Mouse (Mus musculus) naive thymus-derived CD4-positive, alpha-beta T cell, adult 2 months (primary cell): ENCODE results near the gene Ube4b.
A peak's percentile ranks its signal among the peaks of the same experiment; 100 is the strongest.

Experiments used
- DNase-seq: peaks from one replicate; pipeline ENCODE4 v3.0.0-alpha.2; 2011; ENCODE audit warnings: low read depth

Gene Ube4b

DNA sequence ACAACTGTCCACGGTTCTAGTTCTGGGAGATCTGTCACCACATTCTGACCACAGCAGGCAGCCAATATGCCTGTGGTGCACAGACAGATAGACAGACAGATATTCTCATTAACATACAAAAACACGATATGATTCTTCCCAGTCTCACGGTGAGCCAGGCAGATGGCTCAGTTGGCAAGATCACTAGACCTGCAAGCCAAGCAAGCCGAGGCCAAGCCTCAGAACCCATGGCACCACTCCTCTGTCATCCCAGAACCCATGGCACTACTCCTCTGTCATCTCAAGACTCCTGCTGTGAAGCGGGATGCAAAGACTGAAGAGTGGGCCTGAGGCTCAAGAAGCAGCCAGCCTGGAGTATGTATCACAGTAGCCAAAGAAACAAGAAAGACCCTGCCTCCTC lies 3.0 kb upstream of the Ube4b start:
- no peak for DNase-seq

DNA sequence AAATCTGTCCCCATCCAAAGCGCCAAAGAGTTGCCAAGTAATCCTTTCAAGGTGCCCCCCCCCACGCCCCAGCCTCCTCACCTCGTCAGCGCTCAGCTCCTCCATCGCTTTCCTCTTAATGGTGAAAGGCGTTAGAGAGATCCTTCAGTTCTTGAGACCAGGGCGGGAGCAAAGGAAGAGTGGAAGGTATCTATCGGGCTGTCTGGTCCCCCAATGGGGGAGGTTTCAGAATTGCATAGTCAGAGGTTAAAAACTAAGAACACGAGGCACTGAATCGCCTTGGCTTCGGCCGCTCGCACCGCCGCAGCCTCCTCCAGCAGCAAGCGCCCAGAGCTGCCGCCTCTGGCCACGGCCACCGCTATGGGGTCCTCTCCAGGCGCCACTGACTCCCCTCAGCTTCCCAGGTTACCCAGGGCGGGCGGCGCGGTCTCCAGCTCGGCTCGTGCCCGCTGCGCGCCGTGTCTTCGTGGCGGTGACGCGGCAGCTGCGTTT lies 702 bp downstream of the Ube4b start:
- peak; percentile 49 for DNase-seq

DNA sequence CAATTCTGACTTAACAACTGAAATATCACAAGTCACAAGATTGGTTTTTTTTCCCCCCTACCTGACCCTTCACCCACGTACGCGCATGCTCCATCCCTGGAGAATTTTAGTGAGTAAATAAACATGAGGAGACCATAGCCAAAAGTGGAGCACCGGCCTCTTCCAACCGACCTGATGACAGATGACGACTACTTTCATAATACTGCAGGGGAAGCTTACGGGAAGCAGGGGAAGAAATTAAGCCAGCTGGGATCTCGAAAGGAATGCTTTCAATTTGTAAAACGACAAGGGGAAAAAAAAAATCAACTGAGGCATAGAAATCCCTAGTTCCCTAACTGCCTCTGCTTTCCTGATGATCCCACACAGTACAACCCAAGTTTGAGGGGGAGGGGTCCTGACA lies 1.8 kb downstream of the Ube4b start:
- DNase-seq, result no peak

DNA sequence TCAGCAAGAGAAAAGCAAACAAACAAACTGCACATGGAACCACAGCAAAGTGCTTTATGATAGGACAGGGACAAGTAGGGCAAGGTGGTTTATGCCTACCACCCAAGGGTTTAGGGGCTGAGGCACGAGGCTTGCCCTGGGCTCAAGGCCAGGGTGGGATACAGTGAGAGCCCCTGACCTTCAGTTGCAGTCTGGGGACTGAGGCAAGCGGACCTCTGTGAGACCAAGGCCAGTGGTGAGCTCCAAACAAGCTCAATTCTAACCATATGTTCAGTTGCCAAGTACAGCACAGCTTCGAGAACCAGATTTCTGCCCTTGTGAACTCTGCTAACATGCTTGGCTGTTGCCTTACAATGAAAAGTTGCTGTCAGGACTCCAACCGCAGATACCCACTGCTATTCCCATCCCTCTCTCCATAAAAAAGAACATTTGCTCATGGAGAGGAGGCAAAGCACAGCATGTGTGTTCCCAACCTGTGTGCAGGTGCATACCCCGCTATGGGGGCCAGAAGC lies 8.6 kb downstream of the Ube4b start:
- no peak for DNase-seq

DNA sequence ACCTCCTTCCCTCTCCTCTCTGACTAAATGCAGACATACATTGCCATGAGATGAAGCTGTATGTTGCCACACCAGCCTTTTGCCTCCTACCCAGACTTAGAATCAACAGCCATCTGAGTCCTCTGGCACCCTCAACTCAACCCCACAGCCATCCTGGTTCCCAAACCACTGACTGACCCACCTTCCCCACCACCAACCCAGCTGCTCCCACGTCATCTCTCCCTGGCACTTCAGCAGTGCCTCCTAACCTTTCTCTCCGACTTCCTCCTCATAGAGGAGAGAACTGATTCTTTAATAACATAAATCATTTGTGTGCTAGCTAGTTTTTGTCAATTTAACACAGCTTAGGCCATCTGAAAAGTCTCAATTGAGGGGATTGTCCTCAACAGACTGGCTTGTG lies 9.6 kb downstream of the Ube4b start:
- no peak for DNase-seq

DNA sequence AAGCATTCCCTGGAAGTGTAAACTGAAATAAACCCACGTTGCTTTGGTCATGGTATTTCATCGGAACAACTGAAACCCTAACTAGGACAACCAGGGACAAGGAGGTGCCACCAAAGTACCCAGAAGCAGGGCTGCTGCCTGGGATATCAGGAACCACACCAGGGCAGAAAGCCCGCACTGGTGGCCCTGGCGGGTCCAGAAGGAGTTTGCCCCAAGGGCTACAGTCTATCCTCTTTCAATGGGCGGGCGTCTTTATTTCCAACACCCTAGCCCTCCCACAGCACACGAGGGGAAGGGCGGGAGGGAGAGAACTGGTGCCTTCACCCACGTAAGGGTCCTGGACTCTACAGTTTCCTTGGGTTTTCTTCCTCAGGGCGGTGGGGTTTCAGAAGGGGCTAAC lies 10.1 kb downstream of the Ube4b start:
- DNase-seq, result no peak

DNA sequence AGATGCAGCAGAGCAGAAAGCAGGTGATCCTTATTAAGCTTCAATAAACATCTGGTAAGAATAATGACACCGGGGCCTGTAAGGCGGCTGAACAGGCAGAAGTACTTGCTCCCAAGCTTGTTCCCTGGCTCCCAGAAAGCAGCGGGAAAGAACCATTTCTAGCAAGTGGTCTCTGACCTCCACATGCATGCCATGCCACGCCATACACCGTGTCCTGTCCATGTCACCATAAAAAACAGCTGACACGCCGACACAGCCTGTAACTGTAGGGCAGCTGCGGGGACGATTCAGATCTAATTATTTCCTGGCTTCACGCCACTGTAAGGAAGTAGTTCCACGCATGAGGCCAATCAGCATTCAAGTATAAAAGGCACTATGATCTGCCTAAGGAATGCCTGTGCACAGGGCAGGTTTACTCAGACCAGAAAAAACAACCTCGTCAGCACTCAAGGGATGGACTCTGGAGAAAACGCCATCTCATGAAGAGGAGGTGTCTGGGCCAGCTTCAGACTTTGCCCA lies 10.8 kb downstream of the Ube4b start:
- DNase-seq, result no peak

DNA sequence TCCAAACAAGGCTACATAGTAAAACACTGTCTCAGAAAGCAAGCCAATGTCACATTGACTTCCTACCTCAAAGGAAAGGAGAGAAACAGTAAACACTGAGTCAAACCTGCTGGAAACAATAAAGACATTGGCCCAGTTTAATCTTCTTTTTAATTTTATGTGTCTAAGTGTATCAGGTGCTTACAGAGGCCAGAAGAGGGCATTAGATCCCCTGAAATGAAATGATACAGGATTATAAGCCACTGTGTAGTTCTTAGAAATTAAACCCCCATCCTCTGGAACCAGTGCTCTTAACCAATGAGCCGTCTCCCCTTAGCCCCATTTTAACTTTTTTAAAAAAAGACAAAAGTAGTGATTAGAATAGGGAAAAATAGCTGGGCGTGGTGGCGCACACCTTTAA lies 12.3 kb downstream of the Ube4b start:
- DNase-seq, result peak; percentile 41

DNA sequence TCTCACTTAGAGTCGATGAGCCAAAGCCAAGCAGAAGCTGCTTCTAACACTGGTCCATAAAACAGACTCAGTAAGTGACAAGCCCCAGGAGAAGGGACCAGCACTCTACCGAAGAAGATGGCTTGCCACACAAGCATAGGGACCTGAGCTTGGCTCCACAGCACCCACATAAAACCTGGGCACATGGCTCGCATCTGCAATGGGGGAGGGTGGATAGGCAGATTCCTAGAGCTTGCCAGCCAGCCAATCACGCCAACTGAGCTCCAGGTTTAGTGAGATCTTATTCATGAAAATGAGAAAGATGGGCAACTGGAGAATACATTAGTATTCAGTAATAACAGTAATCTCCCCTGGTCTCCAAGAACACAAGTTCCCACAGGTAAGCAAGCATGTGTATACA lies 16.8 kb downstream of the Ube4b start:
- no peak for DNase-seq

DNA sequence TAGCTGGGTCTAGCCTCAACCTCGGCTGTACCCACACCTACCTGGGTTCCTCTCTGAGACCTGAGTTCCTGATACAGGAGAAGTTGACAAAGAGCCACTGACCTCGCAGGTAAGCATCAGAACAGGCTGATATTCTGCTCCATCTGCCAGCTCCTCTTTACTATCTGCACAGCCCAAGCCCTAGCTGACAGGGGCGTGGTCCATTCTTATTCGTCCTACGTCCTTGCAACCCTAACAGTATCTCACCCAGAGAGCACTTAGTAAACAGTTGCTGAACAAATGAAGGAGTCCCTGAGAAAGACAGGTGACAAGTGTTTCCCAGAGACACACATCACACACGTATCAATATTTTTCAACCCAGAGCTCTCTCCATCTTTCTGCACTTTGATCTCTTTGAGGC lies 18.2 kb downstream of the Ube4b start:
- no peak for DNase-seq

DNA sequence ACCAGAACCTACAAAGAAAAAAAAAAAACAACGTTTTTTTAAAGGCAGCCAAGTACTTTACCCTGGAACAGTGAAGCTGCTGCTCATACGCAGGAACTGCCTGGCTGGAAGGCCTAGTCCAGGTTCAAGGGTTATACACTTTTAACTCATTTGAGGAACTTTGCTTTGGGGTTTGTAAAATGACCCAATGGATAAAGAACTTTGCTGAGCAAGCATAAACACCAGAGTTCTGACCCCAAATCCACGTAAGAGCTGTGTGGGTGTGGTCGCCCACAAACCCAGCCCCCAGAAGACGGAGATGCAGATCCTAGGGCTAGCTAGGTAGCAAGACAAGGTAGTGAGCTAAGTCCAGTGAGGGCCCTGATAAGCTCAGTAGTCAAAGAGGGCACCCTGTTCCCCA lies 19.1 kb downstream of the Ube4b start:
- no peak for DNase-seq

DNA sequence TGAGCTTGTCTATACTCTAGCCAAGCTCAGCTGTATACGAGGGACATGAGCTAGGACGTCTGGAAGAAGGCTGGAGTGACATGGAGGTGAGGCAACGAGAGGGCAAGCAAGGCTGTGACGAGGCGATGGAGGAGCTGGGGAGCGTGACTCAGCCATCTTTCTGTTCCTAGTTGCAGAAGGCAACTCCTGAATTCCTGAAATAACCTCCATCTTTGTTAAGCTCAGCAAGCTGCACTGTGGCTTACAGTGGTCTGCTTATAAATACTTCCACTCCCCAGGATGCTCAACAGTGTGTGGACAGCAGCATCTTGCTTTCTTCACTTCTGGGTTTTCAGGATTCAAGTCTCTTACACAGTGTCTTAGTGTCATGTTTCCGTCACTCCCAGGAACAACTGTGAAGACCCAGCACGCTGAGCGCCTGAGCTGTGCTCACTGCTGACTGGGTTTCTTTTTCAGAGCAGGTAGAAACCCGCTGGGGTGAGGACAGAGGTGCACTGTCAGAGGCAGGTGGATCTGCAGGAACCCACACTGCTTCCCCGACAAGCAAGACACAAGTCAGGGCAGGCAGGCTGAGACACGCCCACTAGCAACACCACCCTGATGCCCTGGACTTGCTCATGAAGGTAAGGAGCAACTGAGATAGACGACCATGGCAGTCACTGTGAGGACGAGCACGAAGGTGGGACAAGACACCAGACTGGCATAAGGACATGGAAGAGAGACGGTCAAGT lies 20.7 kb downstream of the Ube4b start:
- no peak for DNase-seq

DNA sequence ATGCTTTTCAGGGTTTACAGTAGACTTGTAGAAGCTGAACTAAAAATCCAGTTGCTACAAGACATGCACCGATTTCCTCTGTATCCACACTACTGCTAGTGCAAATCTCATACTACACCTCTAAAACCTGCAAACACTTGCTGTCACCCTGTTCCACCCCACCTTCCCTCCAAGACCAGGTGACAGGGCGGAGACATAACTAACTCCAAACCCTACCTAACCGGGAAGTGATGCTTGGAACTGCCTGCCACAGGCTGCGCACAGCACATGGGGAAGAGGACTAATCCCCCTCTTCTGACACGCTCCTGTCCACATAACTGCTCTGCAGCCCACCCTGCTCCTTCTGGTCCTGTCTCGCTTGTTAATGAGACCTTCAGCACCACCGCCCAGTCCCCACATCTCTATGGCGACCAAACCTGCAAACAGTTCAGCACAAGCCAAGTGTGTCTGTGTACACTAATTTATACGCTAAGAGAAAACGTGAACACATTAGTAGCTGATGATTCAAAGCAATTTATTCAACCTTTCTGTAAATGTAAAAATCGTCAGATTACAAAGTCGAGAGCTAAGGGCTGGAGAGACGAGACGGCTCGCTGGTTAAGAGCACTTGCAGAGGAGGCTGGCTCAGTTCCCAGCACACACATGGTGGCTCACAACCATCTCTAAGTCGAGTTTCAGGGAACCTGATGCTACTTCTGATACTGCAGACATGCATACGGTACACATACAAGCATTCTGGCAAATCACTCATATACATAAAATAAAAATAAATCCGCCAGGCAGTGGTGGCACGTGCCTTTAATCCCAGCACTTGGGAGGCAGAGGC lies 21.7 kb downstream of the Ube4b start:
- no peak for DNase-seq

DNA sequence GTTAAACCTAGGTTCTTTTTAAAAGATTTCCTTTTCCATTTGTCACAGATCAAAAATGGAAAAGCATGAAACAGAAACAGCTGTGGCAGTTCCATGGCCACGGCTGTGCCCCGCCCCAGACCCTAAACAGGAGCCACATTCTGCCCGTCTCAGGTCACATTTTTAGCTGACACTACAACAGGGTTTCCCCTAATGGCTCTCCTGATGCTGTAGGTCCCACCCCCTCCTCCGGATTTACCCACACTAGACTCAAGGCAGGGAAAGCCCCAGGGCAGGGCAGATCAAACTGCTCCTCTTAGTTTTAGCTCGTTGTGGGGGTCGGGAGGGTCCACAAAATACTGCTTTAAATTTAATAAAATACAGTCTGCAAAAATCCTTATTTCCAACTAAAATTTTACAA lies 23.5 kb downstream of the Ube4b start:
- DNase-seq, result peak; percentile 29

DNA sequence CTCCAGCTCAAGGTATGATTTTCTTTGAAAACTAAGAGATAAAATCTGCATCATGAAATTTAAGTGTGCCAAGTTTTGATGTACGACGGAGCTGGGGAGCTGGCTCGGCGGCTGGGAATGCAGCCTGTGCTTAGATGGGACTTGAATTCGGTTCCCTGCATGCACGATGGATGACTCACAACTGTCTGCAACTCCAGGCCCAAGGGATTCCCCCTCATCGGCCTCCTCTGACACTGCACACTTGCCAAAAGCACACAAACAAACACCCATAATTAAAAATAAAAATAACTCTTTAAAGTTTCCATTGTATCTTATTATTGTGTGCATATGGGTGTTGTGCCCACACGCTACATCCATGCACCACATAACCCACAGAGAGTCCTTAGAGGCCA lies 25.0 kb downstream of the Ube4b start:
- no peak for DNase-seq

DNA sequence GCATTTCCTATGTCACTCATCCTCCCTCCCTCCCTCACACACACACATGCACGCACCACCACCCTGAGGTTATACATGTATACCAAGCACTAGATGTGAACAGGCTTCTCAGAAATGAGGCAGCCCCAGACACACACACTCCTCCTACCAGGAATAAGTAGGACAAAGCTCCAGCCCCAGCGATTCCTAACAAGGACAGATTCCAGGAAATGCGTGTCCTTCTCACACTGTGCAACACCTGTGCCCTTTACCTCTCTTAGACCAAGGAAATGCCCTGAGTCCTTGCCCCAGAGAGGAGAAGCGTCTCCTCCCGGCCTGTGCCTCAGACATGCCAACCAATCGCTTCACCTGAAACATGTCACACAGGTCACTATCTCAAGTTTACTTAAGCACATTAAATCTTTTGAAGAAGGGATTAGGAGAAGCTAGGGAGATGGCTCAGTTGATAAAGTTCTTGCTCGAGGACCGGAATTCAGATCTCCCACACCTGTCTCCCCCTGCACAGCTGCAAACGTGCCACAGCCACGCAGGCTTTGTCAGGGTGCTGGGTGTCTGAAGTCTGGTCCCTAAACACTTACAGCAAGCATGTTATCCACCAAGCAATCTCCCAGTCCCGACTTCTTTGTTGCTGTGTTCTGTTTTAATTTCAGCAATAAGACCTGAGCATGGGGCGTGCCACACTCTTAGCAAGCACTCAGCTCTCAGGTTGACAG lies 25.5 kb downstream of the Ube4b start:
- no peak for DNase-seq

DNA sequence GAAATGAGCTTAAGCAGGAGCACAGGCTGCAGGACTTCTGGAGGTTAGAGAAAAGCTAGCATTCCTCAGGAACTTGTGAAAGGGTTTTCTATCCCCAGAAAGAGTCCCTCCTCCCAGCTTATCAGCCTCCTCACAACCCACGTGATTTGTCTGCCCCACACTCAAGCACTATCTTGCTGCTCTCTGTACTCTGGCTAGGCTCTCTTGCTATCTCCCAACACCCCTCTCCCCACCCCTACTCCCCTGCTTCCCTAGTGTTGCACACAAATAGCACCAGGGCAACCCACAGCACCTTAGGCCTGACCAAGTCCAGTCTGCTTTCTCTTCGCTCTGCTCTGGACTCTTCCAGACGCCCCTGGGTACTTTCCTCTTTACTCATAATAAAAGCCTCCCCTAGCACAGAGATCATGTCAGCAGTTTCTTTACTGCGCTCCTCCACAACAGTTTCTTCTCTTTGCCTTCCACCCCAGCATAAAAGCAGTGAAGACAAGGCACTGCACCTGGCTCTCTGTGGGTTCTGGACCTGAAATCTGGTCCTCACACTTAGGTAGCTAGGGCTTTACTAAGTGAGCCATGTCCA lies 27.1 kb downstream of the Ube4b start:
- no peak for DNase-seq

DNA sequence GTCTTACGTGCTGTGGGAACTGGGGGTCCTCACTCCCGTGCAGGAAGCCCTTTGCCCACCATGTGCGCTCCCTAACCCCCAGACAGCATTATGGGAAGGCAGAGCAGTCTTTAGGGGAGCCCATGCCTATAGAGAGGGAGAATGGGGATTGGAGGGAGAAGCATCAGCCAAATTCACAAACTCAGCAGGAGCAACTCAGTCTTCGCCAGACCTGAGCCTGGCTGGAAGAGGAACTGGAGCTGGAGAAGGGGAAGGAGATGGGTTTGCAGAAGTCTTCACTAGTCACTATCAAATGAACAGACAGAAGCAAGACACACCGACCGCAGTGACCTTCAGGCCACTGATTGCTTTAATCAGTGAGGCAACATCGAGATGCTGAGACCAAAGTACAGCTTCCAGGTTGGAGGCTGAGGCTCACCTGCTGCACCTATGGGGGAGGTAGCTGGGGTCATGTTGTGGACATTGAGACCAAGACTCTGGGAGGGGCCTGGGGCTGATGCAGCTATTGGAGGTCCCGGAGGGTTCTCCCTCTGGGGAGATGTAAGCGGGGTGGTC lies 28.3 kb downstream of the Ube4b start:
- DNase-seq, result no peak

DNA sequence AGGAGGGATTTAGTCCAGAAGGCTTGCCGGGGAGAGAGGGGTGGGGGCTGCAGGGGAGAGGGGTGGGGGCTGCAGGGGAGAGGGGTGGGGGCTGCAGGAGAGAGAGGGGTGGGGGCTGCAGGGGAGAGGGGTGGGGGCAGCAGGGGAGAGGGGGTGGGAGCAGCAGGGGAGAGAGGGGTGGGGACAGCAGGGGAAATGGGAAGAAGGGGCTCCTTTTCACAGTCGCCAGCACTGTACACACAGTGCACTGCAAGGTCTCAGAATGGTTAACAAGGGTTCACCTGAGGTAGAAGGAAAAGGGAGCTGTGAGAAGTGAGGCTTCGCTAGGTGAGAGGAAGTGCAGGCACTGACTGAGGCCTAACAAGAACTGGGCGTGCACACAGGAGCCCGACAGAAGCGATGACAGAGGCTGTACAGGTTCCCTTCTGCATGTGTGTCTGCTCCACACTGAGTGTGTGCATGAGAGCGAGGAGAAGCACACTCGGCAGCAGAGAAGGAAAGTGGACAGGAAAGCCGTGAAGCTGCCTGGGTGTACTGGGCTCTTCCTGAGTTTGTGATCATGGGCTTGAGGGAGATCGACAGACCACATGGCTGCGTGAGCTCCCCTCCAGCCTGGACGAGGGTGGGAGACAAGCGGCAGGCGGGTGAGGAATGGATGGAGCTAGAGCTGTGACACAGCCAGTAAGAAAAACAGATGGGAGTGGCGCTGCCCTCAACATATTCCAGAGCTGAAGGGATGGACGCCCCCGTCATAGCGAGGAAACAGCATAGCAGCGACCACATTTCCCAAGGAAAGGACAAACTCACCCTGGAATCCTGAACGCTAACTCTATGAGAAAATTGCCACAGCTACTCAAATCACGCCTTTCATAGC lies 29.9 kb downstream of the Ube4b start:
- no peak for DNase-seq

DNA sequence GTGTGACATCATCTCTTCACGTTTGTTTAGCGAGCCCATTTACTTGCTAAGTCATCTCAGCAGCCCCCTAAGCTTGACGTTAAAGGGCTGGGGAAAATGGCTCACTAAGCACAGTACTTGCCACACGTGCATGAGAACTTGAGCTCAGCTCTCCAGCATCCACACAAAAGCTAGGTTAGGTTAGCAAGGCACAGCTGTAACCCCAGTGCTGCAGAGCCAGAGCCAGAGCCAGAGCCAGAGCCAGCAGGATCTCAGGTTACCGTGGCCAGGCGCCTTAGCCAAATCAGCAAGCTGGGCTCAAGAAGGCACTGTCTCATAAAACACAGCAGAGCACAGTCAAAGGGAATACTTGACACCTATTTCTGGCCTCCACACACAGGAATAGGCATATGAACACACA lies 31.0 kb downstream of the Ube4b start:
- DNase-seq, result no peak

DNA sequence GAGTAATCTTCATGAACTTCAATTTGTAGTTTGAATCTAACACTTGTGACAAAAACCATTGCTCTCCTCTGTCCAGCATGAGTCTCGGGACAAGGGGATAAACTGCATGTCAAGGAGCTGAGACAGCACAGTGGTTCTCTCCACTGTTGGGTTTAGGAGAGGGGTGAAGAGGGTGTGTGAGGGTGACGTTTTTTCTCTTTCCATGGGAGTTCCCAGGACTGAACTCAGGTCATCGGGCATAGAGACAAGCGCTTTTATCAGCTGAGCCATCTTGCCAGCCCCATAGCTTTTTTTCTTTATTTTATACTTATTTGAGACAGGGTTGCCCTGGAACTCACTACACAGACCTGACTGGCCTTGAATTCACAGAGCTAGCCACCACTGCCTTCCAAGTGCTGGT lies 32.3 kb downstream of the Ube4b start:
- no peak for DNase-seq
